Mouse (Mus musculus): ENCODE data around the gene P2rx7.

GRCm38 (mm10) chr5:122611651-122612050, 32.1 kb upstream of the P2rx7 start:
- no peak for TF ChIP-seq CTCF (IDR thresholded peaks at IDR 0.05)
- TF ChIP-seq EP300 (IDR thresholded peaks at IDR 0.05) = no peak

Data from lung, postnatal 0 days (tissue).